Mouse (Mus musculus) cerebellum, adult 9-11 months (tissue): ENCODE measurements around the gene Asxl2.
"Not testable (repeated sequence)": the region's sequence is repeated elsewhere in the genome, so short reads cannot be mapped to it uniquely, and the experiment has no call there.

Source experiments
- DNase-seq: peaks from one replicate; pipeline ENCODE4 v3.0.0; 2022

The Asxl2 gene

GRCm38 (mm10) chr12:3426530-3427034, at the start of gene Asxl2:
Asxl2 (plus strand) TSS chr12:3426857.
- DNase-seq: peak; percentile 100

GRCm38 (mm10) chr12:3377190-3377589, 49.5 kb upstream of the Asxl2 start:
- no peak for DNase-seq

- DNase-seq: no peak
Measured at GRCm38 (mm10) chr12:3377755-3378154, 48.9 kb upstream of the Asxl2 start.

DNA sequence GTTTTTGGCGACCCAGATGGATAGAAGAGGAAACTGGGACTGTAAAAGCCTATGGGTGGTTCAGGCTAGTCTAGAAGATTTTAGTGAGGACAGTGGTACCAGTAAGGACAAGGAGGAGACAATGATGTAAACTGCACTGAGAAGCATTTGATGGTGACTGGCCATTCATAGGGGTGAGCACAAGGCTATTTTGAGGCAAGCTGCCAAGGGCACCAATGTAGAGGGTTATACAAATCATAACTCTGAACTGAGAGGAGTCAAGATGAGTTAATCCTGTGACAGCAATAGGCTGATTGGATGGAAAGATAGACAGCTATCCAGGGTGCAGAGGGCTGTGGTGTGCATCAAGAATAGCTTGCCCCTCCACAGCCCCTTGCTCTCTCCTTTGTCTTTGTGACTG, 41.8 kb upstream of the Asxl2 start:
- no peak for DNase-seq

DNA sequence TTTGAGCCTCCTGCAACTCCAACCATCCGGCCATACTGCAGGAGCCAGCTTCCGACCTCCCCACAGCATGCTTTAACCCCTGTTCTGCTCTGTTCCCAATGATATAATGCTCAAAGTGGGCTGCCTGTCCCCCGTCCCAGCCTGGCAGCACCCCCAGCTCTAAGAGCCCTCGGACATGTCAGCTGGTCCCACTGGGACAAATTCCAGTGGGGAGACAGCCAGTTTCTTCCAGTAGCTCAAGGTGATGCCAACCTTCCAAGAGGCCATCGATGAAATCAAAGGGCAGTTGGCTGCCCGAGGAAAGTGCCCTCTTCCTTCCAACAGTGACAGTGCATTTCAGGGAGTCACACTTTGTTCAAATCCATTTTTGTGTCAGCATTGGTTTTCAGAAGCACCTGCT, 41.4 kb upstream of the Asxl2 start:
- DNase-seq: peak; percentile 36

DNA sequence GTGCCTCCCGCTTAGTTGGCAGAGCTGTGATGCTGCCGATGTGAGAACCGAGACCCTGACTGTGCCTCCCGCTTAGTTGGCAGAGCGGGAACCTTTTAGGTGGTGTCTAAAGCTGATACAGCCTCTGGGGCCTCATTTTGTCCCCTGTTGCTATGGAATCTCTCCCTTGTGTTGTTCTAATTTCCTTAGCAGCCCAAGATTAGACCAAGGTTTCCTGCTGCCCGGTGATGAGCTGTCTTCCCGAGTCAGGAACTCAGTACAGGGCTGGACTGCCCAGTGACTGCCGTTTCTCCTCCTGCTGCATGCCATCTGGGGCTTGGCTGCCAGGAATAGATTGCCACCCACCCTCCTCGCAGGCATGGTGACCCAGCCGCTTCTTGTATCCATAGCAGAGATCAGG, 40.7 kb upstream of the Asxl2 start:
- peak; percentile 43 for DNase-seq

GRCm38 (mm10) chr12:3387891-3388290, 38.8 kb upstream of the Asxl2 start:
- DNase-seq: no peak

DNA sequence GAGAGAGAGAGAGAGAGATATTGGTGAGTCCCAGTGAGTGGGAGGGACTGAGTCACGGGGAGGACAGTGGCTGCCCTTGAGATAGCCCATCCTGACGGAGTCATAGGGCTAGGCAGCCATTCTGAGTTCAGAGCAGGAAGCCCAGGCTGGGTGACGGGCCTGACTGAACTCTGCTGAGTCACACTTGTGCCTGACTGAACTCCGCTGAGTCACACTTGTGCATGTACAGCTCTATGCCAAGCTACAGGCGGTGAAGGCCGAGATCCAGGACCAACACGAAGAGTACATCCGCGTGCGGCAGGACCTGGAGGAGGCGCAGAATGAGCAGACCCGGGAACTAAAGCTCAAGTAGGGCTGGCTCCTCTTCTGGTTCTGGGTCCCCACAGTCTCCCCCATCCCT, 37.3 kb upstream of the Asxl2 start:
- no peak for DNase-seq

GRCm38 (mm10) chr12:3390071-3390470, 36.6 kb upstream of the Asxl2 start:
- DNase-seq: no peak

DNA sequence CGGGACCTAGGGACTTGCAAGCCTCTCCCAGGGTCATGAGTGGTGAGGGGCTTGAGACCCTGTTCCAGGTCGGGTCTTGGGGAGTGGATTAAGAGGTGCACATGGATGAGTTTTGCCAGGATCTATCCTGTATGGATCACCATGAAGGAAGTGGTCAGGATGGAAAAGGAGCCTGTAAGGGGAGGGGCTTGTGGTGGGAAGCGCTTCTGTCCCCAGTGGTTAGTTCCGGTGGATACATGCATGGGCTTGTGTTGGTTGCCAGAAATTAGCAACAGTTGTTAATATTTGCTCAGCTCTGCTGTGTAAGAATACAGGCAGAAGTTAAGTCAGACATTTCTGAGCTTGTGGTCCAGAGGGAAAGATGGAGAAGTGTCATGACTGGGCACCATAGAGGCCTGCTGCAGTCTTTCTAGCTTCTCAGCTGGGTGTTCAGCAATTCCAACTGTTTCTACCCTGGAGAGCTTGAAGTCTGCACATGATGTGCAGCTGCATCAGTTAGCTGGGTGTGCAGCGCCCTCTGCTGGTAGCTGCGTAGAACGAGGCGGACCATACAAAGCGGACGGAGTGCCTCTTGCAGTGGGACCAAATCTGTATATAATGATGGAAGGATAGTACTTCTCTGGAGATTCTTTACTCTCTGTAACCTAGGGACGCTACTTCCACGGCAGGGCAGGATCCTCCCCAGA, 35.9 kb upstream of the Asxl2 start:
- DNase-seq: peak; percentile 69

GRCm38 (mm10) chr12:3391276-3391675, 35.4 kb upstream of the Asxl2 start:
- DNase-seq: no peak

GRCm38 (mm10) chr12:3393140-3393539, 33.5 kb upstream of the Asxl2 start:
- DNase-seq: no peak

GRCm38 (mm10) chr12:3396931-3397330, 29.7 kb upstream of the Asxl2 start:
- no peak for DNase-seq

DNA sequence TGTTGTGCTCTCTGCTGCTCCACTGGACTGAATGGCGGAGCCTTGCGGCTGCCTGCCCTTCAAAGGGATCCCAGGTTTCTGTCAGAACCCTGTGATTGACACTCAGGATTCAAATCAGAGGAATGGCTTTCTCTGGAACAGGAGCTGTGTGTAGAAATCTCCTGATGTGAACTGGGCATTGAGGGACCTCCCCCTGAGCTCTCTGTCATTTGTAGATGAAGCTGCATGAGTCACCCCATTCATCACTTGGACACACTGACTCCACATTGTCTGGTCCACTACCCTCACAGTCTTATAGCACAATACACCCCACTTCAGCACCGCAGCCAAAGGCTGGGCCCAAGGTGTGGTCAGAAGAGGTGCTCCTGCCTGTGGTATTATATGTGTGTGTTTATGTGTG, 21.0 kb upstream of the Asxl2 start:
- DNase-seq: not testable (repeated sequence)

GRCm38 (mm10) chr12:3406585-3406984, 20.1 kb upstream of the Asxl2 start:
- DNase-seq: no peak

DNA sequence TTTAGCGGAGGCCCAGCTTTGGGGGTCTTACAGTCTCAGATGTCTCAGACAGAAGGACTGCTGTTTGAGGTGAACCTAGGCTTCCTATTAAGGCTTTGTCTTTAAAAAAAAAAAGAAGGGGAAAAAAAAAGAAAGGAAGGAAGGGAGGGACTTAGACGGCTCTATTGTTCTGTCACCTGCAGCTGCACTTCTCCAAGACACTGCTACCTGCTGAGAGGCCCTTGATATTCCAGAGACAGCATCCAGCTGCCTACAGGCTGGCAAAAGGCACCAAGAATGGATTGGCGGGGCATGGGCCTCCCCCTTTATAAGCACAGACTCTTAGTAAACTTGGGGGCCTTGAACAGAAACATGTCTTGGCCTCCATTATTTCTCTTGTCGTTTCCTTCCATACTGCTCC, 11.7 kb upstream of the Asxl2 start:
- no peak for DNase-seq

DNA sequence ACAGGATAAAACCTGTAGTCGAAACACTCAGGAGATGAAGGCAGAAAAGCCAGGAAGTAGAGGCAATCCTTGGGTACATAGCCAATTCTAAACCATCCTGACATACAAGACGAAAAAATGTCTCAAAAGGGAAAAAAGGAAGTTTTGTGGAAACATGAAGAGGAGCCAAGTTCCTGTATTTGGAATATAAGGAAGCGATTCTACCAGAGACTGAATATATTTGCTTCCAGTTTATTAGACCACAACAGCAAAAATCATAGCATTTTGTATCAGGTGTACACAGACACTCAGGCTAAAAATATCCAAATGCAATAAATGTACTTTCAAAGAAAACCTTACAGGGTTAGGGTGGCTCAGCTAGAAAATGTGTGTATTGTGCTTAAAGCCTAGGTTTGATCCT, 7.9 kb upstream of the Asxl2 start:
- no peak for DNase-seq

DNA sequence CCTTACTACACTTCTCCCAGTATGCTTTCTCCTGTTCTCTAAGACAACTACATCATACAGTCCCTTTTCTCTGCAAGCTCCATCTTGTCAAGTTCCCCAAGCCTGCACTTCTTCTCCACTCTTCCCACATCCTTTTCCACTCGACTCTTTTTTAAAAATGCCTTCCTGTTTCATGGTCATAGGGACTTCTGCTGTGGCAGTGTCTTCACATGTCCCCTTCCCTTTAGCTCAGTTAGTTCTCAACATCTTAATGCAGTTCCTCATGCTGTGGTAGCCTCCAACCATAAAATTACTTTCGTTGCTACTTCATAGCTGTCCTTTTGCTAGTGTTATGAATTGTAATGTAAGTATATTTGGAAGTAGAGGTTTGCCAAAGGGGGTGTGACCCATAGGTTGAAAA, 6.1 kb upstream of the Asxl2 start:
- DNase-seq: no peak

DNA sequence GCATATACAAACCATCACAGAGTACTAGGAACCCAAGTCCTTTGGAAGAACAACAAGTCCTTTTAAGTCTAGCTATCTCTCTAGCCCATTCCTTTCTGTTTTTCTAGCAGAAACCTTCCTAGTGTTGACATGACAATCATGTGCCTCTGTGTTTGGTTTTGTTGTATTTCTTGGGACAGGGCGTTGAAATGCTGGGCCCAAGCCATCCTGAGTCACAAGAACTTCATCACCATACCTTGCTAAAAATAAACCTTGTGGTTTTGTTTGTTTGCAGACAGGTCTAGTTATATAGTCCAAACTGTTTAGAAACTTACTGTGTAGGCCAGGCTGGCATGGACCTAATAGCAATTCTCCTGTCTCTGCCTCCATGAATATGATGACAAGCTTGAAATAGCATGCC, 3.9 kb upstream of the Asxl2 start:
- DNase-seq: no peak

DNA sequence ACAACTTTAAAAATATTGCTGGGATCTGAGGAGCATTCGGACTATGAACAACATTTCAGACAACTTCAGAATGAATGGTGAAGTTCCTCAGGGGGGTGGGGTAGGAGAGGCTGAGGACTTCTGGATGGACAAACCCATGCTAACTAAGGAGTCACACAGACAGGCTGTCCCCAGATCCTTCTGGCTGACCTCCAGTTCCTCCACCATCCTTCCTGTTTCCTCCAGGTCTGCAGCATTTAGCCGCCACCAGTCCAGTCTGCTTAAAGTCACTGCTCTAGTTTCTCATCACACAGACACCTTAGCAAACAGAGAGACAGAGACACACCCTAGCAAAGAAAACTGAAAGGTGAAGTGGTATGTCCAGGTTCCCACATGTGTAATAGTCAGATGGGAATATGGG, 2.5 kb upstream of the Asxl2 start:
- peak; percentile 55 for DNase-seq

- DNase-seq: peak; percentile 59
Measured at GRCm38 (mm10) chr12:3425375-3426341, 999 bp upstream of the Asxl2 start.

DNA sequence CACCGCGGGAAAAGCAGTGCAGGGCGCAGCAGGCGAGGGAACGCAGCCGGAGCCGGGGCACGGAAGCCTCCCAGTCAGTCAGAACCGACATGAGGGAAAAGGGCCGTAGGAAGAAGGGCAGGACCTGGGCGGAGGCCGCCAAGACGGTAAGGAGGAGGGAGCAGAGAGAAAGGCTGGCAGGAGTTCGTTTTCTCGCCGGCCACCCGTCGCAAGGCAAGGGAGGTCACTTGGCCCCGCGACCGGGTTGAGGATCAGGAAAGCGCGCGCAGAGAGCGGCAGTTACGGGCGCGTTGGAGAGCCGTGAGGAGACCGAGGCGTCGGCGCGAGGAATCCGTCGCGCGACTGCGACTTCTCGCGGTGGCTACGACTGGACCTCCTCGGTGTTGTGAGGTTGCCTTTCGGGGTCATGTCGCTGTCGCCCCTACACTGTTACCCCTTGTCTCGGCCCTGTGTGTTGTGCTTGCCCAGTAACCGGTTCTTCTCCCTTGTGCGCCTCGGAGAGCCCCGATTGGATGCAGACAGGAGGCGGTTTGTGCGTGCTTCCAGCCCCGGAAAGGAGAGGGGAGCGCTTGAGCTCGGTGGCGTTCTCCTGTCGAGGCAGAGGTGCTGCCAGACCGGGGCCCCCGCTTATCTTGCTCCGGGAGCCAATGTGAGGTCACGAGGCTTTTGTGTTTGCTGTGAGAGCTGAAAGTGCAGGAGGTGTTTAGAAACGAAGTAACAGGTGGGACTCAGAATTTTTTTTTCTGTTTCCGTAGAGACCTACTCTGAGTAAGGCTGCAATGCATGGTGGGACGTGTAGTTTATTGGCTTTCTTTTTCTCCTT, 621 bp downstream of the Asxl2 start:
- DNase-seq: peak; percentile 82
